Mouse (Mus musculus): ENCODE data around the gene Eda2r. TPM values are rescaled to one million over a fixed set of nuclear protein-coding genes. Genes with fewer than 3 reads are reported as not detected.

Eda2r gene
- total and polyA plus RNA-seq, 2 experiments = 0.35 to 0.74 TPM

DNA sequence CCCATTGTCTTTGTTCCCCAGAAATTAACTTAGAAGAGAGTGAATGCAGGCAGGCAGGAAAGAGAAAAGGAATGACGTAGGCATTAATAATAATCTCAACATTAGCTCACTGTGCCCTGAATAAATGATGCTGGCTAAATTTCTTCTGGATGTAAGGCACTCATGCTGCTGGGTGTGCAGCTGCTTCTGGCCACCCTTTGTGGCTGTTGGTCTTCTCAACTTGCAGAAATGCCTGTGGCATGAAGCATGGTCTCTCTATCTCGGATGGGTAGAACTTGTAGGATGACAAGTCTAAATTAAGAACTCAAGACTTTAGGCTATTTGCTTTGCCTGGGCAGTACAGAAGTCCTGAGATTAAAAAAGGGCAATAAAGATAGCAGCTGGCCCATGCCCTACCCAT, 8.3 kb downstream of the Eda2r start:
- WGBS = 72% methylated on average over 2 of the region's 2 CpGs

DNA sequence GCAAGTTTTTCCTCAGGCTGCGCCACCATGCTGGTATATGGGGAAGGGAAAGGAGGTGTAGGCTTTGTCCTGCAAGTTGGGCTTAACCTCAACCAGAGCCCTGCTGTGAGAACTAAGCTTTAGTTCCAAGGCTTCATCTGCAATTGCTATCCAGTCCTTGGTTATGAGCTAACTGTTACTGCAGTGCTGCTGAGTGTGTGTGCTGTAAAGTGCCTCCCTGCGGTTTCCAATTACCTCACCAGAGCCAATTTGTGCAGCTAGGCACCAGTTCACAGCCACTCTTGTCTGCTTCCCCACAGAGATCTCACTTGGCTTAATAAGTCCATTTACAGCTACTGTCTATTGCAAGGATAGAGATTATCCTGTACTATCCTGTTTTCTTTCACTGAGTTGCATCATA, 16.1 kb downstream of the Eda2r start:
- Histone ChIP-seq H3K27me3 (ENCODE audit: control insufficient read depth, insufficient read depth, low read length) (no peaks in the 10 kb centered on the region), H3K4me3 (ENCODE audit: insufficient read depth, low read depth, low read length) (no peak overlapping the region), H3K4me1 (ENCODE audit: control insufficient read depth, insufficient read depth, low read length) (no peaks in the 10 kb centered on the region), H3K9ac (ENCODE audit: low read depth, low read length) (no peak overlapping the region), H3K36me3 (ENCODE audit: control insufficient read depth, insufficient read depth, low read length) (no peaks in the 10 kb centered on the region), H3K79me2 (ENCODE audit: control insufficient read depth, insufficient read depth, low read length) (no peaks in the 10 kb centered on the region), H3K27ac (replicated peaks; ENCODE audit: insufficient read depth, low read depth, low read length) (no peak overlapping the region)
- no peak for TF ChIP-seq CTCF (IDR thresholded peaks at IDR 0.05; ENCODE audit: low read depth, low read length)
- TF ChIP-seq POLR2A (IDR thresholded peaks at IDR 0.05; ENCODE audit: extremely low read depth, insufficient read depth, low read length) = no peak
- no peak for DNase-seq (ENCODE audit: extremely low read depth, low read depth, low spot score)
- 58% methylated on average over 2 of the region's 2 CpGs for WGBS

More for the DNA sequence above, 8.3 kb downstream of the Eda2r start:
- H3K9ac ChIP-seq (ENCODE audit: low read depth, low read length) = no peak overlapping the region
- DNase-seq (ENCODE audit: extremely low read depth, low read depth, low spot score) = no peak
- TF ChIP-seq CTCF (IDR thresholded peaks at IDR 0.05; ENCODE audit: low read depth, low read length) (no peak), POLR2A (IDR thresholded peaks at IDR 0.05; ENCODE audit: extremely low read depth, insufficient read depth, low read length) (no peak)
- H3K79me2 ChIP-seq (ENCODE audit: control insufficient read depth, insufficient read depth, low read length) = no peaks in the 10 kb centered on the region
- H3K36me3 ChIP-seq (ENCODE audit: control insufficient read depth, insufficient read depth, low read length) = no peaks in the 10 kb centered on the region
- no peaks in the 10 kb centered on the region for H3K4me1 ChIP-seq (ENCODE audit: control insufficient read depth, insufficient read depth, low read length)
- no peak overlapping the region for H3K4me3 ChIP-seq (ENCODE audit: insufficient read depth, low read depth, low read length)
- H3K27me3 ChIP-seq (ENCODE audit: control insufficient read depth, insufficient read depth, low read length) = no peaks in the 10 kb centered on the region
- H3K27ac ChIP-seq (replicated peaks; ENCODE audit: insufficient read depth, low read depth, low read length) = no peak overlapping the region

DNA sequence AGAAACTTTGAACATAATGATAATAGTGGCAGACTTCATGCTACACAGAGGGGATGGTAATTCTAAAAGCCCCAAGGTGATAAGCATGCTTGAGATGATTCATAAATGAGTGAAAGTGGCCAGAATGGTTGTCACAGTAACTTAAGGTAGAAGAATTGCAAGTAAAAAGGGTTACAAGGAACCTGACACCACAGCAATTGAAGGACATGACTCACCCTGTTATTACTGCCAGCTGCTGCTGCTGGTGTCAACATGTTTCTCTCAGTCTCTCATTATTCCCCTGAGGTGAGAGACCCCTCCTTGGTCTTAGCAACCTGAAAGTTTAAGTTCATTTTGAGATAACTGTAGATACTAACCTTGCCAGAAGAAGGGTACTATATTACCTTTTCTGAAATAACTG, 49.1 kb downstream of the Eda2r start:
- Histone ChIP-seq H3K27ac (replicated peaks; ENCODE audit: insufficient read depth, low read depth, low read length) (no peak overlapping the region), H3K36me3 (ENCODE audit: control insufficient read depth, insufficient read depth, low read length) (no peaks in the 10 kb centered on the region), H3K27me3 (ENCODE audit: control insufficient read depth, insufficient read depth, low read length) (no peaks in the 10 kb centered on the region), H3K4me3 (ENCODE audit: insufficient read depth, low read depth, low read length) (no peak overlapping the region), H3K79me2 (ENCODE audit: control insufficient read depth, insufficient read depth, low read length) (no peaks in the 10 kb centered on the region), H3K4me1 (ENCODE audit: control insufficient read depth, insufficient read depth, low read length) (no peaks in the 10 kb centered on the region), H3K9ac (ENCODE audit: low read depth, low read length) (no peak overlapping the region)
- no peak for DNase-seq (ENCODE audit: extremely low read depth, low read depth, low spot score)
- no peak for TF ChIP-seq POLR2A (IDR thresholded peaks at IDR 0.05; ENCODE audit: extremely low read depth, insufficient read depth, low read length)
- no peak for TF ChIP-seq CTCF (IDR thresholded peaks at IDR 0.05; ENCODE audit: low read depth, low read length)

Data from liver, adult 2 months (tissue).